Mouse (Mus musculus) retina, postnatal 1 day (tissue): ENCODE data around the gene Atrnl1.
"Not testable (repeated sequence)": the region's sequence is repeated elsewhere in the genome, so short reads cannot be mapped to it uniquely, and the experiment has no call there.

Experiments used
- DNase-seq: peaks from one replicate; pipeline ENCODE4 v3.0.0-alpha.2; 2012

Atrnl1 gene

DNA sequence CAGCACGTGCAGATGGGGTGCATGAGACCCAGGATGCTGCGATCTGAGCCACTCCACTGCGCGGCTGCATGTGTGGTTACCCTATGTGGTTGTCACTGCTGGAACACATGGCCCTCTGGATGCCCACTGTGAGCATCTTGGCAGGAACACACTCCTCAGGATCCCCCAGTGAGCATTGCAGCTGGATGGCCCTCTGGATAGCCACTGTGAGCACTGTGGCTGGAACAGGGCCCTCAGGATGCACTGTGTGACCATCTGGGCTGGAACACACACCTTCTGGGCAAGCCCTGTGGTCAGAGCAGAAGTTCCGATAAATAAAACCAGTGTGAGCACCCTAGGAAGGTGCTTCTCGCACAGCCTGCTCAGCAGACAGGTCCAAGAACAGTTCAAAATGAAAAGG is 364.4 kb downstream of the Atrnl1 start:
- DNase-seq = no peak

DNA sequence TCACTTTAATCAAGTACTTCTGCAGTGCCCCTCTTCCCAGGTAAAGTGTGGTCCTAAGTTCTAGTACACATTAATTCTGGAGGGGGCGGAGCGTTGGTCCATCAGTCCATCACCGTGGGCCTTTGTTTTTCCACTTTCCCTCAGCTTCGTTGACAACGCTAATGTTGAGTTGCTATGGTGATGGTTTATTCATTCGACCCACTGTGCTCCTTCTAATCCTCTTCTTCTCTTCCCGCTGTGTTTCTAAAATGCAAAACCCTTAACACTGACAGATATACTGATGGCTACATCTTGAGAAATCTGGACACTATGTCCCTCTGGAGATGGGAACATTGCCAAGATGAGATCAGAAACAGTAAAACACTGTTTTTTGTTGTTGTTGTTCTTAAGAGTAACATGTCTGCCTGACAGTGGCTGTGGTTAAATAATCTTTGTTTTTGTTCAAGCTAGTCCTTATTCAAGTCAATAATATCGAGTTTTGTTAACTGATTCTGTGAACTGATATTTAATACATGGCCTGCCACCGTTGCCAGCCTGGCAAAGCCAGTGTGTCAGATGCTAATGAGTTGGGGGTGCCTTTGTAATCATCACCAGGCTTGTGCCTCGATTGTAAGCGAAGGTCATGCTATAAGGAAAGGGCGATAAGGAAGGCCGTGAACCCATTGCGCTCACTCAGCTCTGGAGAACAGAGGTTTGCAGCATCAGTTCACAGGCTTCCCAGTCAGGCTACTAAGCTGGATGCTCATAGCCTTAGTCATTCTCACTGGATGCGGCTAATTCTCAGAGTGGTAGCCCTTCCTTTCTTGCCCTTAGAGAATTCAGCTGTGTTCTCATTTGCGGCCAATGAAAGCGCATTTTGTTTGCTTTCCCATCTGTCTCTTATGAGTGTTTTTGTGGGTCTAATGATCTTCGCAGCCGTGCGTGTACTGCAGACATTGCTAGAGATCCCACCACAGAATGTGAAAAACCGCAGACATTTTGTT is 375.4 kb downstream of the Atrnl1 start:
- DNase-seq = peak; percentile 7

DNA sequence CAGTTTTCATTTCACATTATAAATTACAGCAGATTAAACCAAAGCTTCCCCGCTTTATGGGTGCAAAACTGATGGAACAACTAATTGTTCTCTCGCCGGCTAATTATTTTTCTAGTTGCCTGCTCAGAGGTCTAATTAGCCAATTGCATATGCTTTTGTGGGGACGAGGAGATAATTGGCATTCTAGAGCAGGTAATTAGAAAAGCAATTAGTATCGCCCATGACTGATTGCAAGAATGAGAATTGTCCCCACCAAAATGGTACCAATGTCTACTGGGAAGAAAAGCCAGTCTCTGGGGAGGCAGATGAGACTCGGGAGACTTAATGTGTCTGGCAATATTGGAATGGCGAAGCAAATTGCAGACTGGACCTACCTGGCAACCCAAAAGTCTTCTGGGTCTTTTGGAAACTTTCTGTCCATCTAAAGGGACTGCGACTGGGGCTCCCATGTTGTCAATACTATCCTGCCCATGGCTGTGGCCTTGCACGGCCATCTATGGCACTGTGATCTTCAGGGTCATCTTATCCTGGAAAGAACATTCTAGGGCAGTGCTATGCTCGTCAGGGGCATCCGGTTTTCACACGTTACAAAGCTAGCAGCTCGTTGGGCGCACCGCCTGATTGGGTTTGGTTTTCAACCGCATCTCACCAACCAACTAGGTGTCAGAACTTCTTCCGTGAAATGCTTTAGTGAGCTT is 377.0 kb downstream of the Atrnl1 start:
- DNase-seq = peak; percentile 66

DNA sequence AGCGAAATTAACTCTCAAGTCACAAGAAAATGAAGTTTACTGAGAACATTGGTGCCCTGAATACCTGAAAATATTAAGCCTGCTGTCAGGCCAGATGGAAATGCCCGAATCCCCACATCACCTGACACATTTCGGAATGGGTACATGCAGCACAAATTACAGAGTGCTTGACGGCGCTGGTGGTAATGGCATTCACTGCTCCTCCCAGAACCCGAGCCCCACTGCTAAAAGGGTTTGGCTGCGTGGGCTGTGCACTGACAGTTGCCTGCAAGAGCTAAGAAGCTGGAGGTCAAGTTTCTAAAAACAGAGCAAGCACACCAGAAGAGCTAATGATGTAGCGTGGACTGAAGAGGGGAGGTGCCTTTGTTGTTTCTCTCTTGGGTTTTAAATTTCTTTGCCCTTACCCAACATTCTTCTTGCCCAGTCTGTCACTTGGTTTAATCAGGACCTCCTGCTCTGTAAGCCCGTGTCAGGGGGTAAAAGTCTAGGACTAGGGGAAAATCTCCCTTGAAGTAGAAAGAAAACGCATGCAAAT is 377.8 kb downstream of the Atrnl1 start:
- DNase-seq = no peak

DNA sequence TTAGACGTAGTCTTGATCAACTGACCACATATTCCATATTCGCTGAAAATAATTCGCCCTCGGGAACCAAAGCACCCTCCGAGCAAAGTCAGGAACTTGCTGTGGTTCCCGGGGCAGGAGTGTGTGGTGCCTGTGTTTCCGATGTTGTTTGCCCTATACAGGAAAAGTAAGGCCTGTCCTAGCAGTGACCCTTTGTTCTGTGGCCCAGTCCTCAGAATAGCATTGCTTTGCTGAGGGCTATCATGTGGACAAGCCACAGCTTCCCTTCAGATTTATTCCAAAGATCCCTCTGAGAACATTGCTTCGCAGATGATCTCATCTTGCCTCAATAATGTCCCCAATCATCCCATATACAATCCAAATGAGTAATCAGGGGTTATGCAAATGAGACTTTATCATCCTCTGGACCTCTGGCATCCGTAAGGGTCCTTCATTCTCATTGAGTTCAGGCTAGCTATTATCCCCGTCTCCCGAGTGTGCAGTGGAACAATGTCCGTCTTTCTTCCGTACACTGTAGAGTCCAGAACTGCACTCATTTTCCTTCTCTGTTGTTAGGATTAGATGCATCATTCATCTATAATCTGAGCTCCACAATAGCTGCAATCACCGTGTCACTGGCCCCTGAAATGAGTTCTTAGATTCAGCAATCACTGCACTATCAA is 380.4 kb downstream of the Atrnl1 start:
- DNase-seq = peak; percentile 24

DNA sequence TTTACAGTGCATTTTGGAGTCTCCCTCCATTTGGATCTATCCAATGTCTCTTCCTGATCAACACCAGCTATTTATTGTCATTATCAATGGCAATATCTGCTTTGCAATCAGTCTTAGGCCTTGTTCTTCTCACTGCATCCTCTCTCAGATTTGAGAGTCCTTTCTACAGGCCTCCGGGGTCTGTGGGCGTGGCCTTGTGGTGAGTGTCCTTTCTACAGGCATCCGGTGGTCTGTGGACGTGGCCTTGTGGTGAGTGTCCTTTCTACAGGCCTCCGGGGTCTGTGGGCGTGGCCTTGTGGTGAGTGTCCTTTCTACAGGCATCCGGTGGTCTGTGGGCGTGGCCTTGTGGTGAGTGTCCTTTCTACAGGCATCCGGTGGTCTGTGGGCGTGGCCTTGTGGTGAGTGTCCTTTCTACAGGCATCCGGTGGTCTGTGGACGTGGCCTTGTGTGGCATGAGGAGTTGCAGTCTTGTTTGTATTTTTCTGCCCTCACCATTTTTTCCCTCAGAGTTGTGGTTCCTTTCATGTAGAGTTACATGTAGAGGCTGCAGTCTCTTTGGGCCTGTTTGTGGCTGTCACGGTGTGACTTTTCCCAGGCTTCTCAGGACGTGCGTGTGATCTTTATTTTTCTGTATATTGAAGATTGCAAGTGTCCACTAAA is 383.5 kb downstream of the Atrnl1 start:
- not testable (repeated sequence) for DNase-seq

DNA sequence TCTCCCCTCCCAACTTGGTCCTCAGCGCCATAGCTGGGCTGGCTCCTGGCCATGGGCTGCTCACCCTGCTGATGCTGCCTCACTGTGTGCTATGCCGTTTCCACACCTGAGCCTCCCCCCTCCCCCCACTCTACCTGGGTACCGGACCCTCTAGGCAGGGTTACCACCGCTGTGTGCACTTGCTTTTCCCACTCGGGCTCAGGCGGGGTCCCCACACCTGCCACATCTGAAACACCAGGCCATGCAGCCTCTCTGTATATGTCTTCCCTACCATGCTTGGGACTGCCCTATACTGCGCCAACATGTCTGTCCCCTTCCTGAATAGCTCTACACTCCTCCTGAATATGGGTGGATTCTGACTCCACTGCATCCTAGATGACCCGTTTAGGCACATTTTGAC is 384.2 kb downstream of the Atrnl1 start:
- no peak for DNase-seq

DNA sequence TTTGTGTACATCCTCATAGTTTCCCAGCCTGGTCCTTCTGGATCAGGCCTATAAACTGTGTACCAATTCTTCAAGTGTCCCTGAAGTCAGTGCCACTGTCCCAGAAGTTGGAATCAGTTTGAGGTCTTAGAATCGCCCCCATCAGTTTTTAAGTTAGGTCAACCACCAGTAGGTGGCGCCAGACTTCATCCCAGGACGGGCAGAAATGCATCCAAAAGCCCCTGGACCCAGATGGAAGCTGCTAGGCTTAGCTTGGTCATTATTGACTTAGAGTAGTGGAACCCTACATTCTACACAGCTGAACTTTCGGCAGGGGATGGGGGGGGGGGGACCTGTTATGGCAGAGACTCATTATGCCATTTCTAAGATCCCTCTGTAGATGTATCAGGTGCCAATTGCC is 387.1 kb downstream of the Atrnl1 start:
- DNase-seq = peak; percentile 67

DNA sequence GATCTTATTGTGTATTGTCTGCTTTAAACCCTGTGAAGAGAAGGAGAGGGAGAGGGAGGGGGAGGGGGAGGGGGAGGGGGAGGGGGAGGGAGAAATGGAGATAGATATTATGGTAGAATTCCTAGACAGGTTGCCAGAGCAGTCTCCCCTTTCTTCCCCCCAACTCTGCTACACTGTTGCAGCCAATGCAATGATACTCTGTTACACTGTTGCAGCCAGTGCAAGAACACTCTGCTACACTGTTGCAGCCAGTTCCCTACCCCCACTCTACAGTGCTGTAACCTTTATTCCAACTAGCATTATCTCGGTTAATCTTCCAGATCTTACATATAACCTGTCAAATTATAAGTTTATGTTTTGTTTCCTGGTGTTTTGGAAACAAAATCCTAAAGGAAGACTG is 400.8 kb downstream of the Atrnl1 start:
- DNase-seq = no peak

DNA sequence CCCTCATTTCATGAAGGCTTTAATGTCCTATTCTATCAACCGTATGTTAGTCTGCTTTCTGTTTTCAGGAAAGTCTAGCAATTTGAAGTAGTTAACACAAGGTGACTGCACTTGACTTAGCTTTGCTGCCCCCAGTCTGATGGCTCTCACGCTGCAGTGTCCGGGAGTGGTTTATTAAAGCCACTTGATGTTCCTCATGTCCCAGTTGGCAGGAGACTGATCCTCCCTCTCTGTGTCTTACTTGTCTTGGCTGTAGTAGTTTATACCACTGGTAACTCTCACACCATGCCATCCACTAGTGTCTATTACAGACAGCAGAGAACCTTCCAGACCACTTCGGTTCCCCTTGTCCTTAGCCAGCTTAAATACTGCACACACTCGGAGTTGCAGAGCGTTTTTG is 404.9 kb downstream of the Atrnl1 start:
- no peak for DNase-seq

DNA sequence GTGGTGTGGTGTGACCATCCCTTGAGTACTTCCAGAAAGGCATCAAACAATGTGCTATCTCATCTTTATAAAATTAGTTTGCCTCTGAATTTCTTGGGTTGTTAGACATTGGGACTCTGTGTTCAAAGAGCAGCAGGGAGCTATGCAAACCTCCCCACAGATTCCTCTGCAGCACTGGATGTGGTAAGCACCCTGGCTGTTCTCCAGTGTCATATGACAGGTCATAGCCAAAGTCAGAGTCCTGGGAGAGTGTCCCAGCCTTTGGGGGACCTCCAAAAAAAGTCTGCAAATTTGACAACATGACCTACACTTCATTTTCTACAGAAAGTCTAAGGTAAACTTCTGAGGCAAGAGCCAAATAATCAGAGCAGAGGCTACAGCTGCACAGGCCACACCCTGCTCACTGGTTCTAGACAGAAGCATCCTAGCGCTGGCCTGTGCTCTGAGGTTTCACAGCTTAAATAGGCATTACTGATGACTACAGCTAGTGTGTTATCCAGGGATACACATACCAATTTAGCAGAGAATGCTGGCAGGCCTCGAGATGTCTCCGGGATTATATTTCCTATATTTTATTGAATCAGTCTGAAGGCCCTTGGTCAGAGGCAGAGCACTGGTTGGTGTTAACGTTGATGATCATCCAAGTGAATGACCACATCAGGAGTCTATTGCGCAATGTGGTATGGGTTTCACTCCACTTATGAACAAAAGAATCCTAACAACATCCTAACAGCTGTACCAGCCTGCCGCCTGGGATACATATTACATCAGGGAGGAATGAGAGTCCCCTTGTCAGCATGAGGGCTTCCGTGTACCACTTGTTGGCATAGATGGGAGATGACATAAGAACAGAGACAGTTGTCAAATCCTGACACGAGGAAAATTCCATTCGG is 406.0 kb downstream of the Atrnl1 start:
- peak; percentile 18 for DNase-seq

DNA sequence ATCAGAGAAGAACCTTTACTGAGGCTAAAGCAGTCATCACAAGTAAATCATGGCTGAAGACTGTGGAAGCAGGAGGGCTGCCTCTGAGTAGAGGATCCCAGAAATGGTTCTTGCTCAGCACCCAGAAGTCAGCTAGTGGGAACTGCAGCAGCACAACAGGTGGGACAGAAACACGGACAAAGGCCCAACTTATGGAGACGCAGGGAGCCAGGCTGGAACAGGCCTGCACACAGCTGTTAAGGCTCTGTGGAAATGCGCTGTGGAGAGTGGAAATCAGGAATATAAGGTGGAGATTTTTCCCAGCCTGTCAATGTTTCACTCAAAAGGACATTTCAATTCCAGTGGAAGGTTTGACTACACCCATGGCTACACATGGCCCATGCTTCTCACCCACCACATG is 406.6 kb downstream of the Atrnl1 start:
- no peak for DNase-seq

DNA sequence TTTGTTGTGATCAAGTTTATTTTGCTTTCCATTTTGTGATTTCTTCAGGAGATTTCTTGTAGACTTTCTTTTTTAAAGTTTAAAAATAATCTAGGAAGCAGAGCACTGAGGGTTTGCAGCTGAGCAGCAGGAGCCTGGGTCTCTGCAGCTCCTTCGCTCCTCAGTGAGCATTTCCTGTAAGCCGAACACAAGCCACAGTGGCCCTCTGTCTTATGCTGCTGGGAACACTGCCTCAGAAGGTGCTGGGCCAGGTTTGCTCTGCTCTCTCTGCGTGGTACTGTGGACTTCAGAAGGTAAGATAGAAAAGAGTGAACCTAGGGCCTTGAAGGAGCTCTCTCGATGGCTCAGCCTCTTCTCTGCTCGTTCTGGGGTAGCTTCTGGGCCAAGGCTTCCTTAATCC is 407.9 kb downstream of the Atrnl1 start:
- DNase-seq = no peak

DNA sequence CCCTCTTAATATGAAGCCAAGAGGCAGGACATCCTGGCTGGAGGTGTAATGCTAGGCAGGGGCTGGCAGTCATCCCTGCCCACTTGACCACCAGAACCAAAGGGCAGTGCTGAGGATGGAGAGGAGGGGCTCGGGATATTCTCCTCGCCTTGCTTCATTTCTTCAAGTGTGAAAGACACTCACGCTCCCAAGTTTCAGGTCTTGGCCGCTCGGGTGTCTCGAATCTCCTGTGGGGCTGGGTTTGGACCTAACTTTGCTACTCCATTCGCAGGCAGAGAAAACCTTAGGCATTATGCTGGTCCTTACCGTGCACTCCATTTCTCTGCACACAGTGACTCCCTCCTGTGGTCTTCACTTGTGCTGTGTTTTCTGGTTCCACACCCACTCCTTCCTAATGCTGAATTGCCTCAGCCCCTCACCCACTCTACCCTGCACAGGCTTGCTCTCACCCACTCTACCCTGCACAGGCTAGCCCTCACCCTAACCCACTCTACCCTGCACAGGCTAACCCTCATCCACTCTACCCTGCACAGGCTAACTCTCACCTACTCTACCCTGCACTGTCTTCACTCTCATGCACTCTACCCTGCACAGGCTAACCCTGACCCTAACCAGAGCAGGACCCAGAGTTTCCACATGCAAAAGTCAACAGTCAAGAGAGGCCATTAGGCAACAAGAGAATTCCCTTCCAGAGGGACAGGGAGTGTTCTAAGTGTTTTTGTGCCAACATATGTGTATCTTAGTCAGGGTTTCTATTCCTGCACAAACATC is 410.9 kb downstream of the Atrnl1 start:
- DNase-seq = no peak

DNA sequence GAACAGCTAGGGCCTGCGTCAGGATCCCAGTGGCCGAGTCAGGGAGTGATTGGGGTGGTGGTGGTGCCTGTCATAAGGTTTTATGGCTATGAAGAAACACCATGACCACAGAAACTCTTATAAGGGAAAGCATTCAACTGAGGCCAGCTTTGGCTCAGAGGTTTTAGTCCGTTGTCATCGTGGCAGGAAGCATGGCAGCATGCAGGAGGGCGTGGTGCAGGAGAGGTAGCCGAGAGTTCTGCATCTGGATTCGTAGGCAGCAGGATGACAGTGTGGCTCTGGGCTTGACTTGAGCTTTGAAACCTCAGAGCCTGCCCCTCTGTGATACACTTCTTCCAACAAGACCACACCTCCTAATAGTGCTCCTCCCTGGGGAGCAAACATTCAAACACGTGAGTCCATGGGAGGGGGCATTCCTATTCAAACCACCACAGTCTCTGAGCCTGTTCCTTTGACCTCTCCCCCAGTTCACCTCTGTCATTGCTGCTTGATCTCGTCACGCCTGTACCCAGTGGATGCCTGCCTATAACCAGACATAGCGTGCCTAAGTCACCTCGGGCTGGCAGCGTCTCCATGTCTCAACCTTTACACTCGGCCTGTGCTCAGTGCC is 412.5 kb downstream of the Atrnl1 start:
- DNase-seq = no peak

DNA sequence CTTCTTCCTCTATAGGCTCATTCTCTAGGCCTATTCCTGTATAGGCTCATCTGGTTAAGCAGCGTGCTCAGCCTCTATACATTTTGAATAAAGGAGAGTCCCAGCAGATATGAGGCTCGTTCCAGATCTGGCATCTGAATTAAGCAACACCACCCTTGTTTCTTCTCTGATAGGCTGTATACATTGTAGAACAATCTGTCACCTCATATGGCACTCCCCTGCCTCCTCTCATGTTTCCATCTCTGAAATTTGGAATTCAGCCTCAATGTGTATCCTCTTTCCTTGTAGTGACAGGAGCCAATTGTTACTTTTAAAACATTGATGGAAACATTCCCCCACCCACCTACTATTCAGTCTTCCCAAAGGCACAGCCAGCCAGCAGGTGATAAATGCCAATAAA is 414.2 kb downstream of the Atrnl1 start:
- DNase-seq = no peak

DNA sequence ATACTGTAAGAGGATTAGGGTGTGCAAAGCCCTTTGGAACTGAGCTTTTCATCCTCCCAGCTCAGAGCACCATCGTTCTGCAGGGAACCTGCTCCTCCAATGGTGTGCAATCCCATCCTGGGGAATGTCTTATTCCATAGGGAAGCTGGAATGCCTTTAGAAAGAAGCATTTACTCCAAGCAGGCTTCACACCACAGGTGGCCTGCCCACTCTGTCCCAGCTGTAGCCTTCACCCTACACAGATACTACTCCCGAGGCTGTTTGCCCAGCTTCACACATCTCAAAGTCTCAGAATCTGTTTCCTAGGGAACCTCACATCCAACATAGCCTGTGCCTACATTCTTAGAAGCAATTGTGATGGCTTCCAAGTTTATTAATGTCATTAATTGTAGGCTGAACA is 418.8 kb downstream of the Atrnl1 start:
- no peak for DNase-seq

DNA sequence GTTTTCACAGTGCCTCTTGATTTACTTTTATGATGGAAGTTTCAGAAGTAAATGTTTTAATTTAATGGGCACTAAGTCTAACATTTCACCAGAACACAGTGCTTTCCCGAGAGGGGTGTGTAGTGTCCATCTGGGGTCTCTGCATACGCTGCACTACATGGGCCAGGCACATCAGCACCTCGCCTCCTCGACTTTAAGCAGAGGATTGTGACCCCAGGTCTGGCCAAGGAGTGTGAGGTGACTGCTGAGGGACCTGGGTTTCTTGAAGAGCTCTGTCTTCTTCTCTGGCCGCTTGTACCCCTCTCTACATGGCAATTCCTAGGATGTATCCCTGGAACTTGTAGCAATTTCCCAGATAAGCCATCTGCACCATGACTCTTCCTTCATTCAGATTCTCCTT is 422.4 kb downstream of the Atrnl1 start:
- DNase-seq = no peak

DNA sequence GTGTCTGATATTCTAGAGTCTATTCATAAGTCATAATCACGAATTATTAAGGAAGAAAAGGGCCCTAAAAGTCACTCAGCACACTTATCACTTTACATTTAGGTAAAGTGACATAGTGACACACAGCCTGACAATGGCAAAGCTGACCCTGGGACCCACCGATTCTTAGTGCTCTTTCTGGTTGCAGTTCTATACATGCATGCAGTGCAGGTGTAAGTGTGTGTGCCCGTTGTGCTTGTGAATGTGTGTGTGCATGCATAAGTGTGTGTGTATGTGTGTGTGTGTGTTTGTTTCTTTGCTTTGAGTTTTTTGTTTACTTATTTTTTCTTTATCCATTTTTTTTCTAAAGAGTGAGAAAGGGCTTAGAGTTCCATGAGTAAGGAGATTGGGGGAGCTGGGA is 425.3 kb downstream of the Atrnl1 start:
- no peak for DNase-seq

DNA sequence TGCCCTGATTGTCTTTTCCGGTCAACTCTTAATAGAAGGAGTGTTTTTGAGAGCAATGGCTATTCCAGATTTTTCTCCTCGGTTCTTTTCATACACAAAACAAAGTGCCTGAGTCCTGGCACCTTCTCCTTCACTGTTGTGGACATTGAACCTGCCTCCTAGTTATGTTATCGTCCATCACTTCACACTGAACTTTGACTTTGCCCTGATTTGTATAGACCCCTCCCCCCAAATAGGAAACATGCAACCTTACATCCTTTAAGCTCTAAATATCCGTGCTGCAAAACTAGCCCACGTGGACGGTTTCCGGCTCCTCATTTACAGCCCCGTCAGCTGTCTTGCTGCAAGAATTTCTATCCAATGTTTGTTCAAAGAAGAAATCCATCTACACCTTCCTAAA is 432.3 kb downstream of the Atrnl1 start:
- no peak for DNase-seq

DNA sequence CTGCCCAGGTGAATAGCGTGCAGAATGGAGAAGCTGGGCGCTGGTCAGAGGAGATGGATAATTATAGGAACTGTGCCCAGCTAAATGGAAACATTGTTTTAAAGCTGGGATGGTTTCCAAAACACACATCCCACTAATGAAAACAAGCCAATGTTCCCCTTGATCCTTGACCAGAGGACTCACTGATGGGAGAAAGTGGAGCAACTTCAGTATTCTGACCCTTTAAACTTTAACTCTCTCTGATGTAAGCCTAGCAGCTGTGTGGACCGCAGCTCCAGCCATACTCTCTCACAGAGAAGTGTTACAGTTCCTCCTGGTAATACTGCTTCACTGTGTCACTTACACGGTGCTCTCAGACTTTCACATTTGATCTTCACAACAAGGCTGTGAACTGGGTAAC is 432.7 kb downstream of the Atrnl1 start:
- no peak for DNase-seq
